Mouse (Mus musculus) layer of hippocampus, postnatal 36 days (tissue): Measurements from ENCODE around the gene Olfr665. TPM values are rescaled to one million over a fixed set of nuclear protein-coding genes. Genes with fewer than 3 reads are reported as not detected.
"Not testable (repeated sequence)": the region's sequence is repeated elsewhere in the genome, so short reads cannot be mapped to it uniquely, and the experiment has no call there.

Experiments used
- DNase-seq, 2 experiments: peaks; one replicate each; pipeline ENCODE4 v3.0.0; 2022
- total RNA-seq, 2 experiments: library from RNA; stranded (reverse); gene quantifications; 2 replicates each; pipeline ENCODE4 v1.2.3; 2021

Gene Olfr665
- not detected for total RNA-seq

- no peak for DNase-seq
Measured at GRCm38 (mm10) chr7:104877731-104878130, at the start of gene Olfr665. Gene Olfr665, plus strand, starts transcription at chr7:104878031.

- DNase-seq: no peak
Measured at GRCm38 (mm10) chr7:104842503-104842902, 35.3 kb upstream of the Olfr665 start, which contains the start of gene Usp17lb. Gene Usp17lb, minus strand, starts transcription at chr7:104842603.

- no peak for DNase-seq
Measured at GRCm38 (mm10) chr7:104843731-104844287, 34.0 kb upstream of the Olfr665 start.

- not testable (repeated sequence) for DNase-seq
Measured at GRCm38 (mm10) chr7:104851546-104851945, 26.3 kb upstream of the Olfr665 start.

GRCm38 (mm10) chr7:104855248-104855750, 22.5 kb upstream of the Olfr665 start:
- no peak for DNase-seq

- DNase-seq: not testable (repeated sequence)
Measured at GRCm38 (mm10) chr7:104856709-104857108, 21.1 kb upstream of the Olfr665 start, which contains the start of gene Usp17la. Gene Usp17la, plus strand, starts transcription at chr7:104857009.

GRCm38 (mm10) chr7:104857683-104858082, 20.1 kb upstream of the Olfr665 start:
- no peak for DNase-seq

GRCm38 (mm10) chr7:104861381-104861780, 16.4 kb upstream of the Olfr665 start:
- DNase-seq: no peak

- DNase-seq: no peak
Measured at GRCm38 (mm10) chr7:104895852-104896251, 18.0 kb downstream of the Olfr665 start, which contains the start of gene Olfr666. Gene Olfr666, minus strand, starts transcription at chr7:104895952.

- no peak for DNase-seq
Measured at GRCm38 (mm10) chr7:104921382-104921781, 43.6 kb downstream of the Olfr665 start, which contains the start of gene Olfr667. Gene Olfr667, minus strand, starts transcription at chr7:104921482.

- no peak for DNase-seq
Measured at GRCm38 (mm10) chr7:104927957-104928356, 50.1 kb downstream of the Olfr665 start, which contains the start of gene Olfr668. Gene Olfr668, minus strand, starts transcription at chr7:104928057.

Other genes starting within 250 kb of the Olfr665 start
- gene Olfr658, start 230.7 kb upstream of the Olfr665 start, total RNA-seq: not detected
- gene Olfr659, start 211.3 kb upstream of the Olfr665 start, total RNA-seq: not detected
- gene Olfr661, start 191.5 kb upstream of the Olfr665 start, total RNA-seq: not detected
- gene Usp17le, start 100.6 kb upstream of the Olfr665 start, total RNA-seq: not detected
- not detected for gene Usp17lb, start 35.4 kb upstream of the Olfr665 start, total RNA-seq
- not detected for gene Usp17la, start 21.0 kb upstream of the Olfr665 start, total RNA-seq
- not detected for gene Olfr666, start 17.9 kb downstream of the Olfr665 start, total RNA-seq
- not detected for gene Olfr667, start 43.5 kb downstream of the Olfr665 start, total RNA-seq
- not detected for gene Olfr668, start 50.0 kb downstream of the Olfr665 start, total RNA-seq
- not detected for gene Olfr669, start 56.2 kb downstream of the Olfr665 start, total RNA-seq
- not detected for gene Olfr670, start 84.6 kb downstream of the Olfr665 start, total RNA-seq
- not detected for gene Olfr671, start 101.1 kb downstream of the Olfr665 start, total RNA-seq
- not detected for gene Olfr672, start 124.0 kb downstream of the Olfr665 start, total RNA-seq
- gene Olfr675, start 150.4 kb downstream of the Olfr665 start, total RNA-seq: not detected
- not detected for gene Olfr676, start 154.7 kb downstream of the Olfr665 start, total RNA-seq
- gene Olfr677, start 173.3 kb downstream of the Olfr665 start, total RNA-seq: not detected
- gene Olfr678, start 186.4 kb downstream of the Olfr665 start, total RNA-seq: not detected
- gene Olfr679, start 203.2 kb downstream of the Olfr665 start, total RNA-seq: not detected
- gene Olfr680-ps1, start 214.8 kb downstream of the Olfr665 start, total RNA-seq: not detected
- not detected for gene Olfr681, start 238.8 kb downstream of the Olfr665 start, total RNA-seq